Mouse (Mus musculus): ENCODE results near the gene Moxd2. TPM values are rescaled to one million over a fixed set of nuclear protein-coding genes. Genes with fewer than 3 reads are reported as not detected.

The Moxd2 gene
- not detected in 2 replicates for polyA plus RNA-seq (2016; fragmentation: Nextera tagmentation; extraction: Ambion mirVana)

- ATAC-seq (ENCODE audit: low FRiP score): no peak
- H3K4me2 ChIP-seq: no peak within 1 kb of the TSS
- H3K4me3 ChIP-seq (replicated peaks): no peak within 1 kb of the TSS
- H3K4me1 ChIP-seq: no peaks in the 10 kb centered on the region
- no peak within 1 kb of the TSS for H3K27ac ChIP-seq
- 96% methylated on average over 3 of the region's 3 CpGs for WGBS
- H3K9me3 ChIP-seq: no peaks in the 10 kb centered on the region
- no peak within 1 kb of the TSS for H3K9ac ChIP-seq
- H3K27me3 ChIP-seq: no peaks in the 10 kb centered on the region
- H3K36me3 ChIP-seq (replicated peaks): no peaks in the 10 kb centered on the region
Measured at GRCm38 (mm10) chr6:40887394-40887793, at the start of gene Moxd2. TSS of gene Moxd2 (minus strand) at chr6:40887494.

DNA sequence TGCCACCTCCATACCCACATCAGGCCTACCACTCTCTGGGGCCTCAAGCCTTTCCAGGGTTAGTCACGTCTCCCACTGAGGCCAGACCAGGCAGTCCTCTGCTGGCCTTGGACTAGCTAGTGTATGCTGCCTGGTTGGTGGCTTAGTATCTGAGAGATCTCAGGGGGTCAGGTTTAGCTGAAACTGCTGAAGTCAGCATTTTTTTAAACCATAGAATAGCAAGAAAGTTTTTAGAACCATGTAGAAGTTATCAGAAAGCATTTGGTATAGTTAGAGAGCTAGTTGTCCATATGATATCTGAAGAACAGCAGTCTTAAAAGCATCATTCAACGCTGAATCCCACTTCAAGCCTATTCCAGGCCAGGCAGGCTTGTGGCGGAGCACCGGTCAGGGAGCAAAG lies 32.7 kb upstream of the Moxd2 start:
- no peak overlapping the region for H3K9ac ChIP-seq
- no peak overlapping the region for H3K27ac ChIP-seq
- no peaks in the 10 kb centered on the region for H3K27me3 ChIP-seq
- ATAC-seq (ENCODE audit: low FRiP score): no peak
- H3K36me3 ChIP-seq (replicated peaks): no peaks in the 10 kb centered on the region
- H3K4me2 ChIP-seq: no peak overlapping the region
- no peak overlapping the region for H3K4me3 ChIP-seq (replicated peaks)
- no peaks in the 10 kb centered on the region for H3K4me1 ChIP-seq
- H3K9me3 ChIP-seq: no peaks in the 10 kb centered on the region
- 81% methylated on average over 4 of the region's 4 CpGs for WGBS

DNA sequence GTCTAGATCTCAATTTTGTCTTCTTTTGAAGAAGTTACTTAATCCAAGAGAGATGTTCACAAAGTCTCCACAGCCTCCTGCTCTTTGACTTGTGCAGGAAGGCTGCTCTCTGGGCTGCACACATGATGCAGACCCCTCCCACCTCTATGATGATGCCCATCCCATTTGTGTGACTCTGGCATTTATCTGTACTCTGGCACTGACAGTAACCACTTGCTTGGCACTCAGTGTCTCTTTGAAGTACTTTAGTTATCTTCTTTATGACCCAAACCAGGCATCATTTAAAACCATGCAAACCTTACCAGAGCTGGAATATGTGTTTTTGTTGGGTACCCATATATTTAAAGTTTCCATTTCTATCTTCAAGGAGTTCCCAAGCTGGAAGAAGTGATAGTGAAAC lies 13.0 kb upstream of the Moxd2 start, which contains the start of gene Prss58:
Gene Prss58 (minus strand): TSS at position 101 of the 400 bp plus-strand sequence.
- Histone ChIP-seq H3K4me3 (replicated peaks) (no peak within 1 kb of the TSS), H3K9me3 (no peaks in the 10 kb centered on the region), H3K27me3 (no peaks in the 10 kb centered on the region), H3K4me1 (no peaks in the 10 kb centered on the region), H3K36me3 (replicated peaks) (no peaks in the 10 kb centered on the region), H3K4me2 (no peak within 1 kb of the TSS), H3K27ac (no peak within 1 kb of the TSS), H3K9ac (no peak within 1 kb of the TSS)
- no peak for ATAC-seq (ENCODE audit: low FRiP score)

GRCm38 (mm10) chr6:40894716-40895115 lies 7.4 kb upstream of the Moxd2 start:
- no peak for ATAC-seq (ENCODE audit: low FRiP score)

GRCm38 (mm10) chr6:40893577-40893976 lies 6.3 kb upstream of the Moxd2 start:
- H3K27ac ChIP-seq: no peak overlapping the region
- no peak overlapping the region for H3K9ac ChIP-seq
- no peaks in the 10 kb centered on the region for H3K27me3 ChIP-seq
- 42% methylated on average over 7 of the region's 7 CpGs for WGBS
- no peaks in the 10 kb centered on the region for H3K4me1 ChIP-seq
- ATAC-seq (ENCODE audit: low FRiP score): no peak; the same call in 1 of the 2 replicates
- H3K36me3 ChIP-seq (replicated peaks): no peaks in the 10 kb centered on the region
- no peak overlapping the region for H3K4me2 ChIP-seq
- H3K9me3 ChIP-seq: no peaks in the 10 kb centered on the region
- no peak overlapping the region for H3K4me3 ChIP-seq (replicated peaks)

More at GRCm38 (mm10) chr6:40894716-40895115, 7.4 kb upstream of the Moxd2 start:
- H3K4me2 ChIP-seq: no peak overlapping the region
- no peaks in the 10 kb centered on the region for H3K9me3 ChIP-seq
- no peak overlapping the region for H3K9ac ChIP-seq
- 80% methylated on average over 1 of the region's 1 CpGs for WGBS
- no peaks in the 10 kb centered on the region for H3K36me3 ChIP-seq (replicated peaks)
- H3K27me3 ChIP-seq: no peaks in the 10 kb centered on the region
- no peak overlapping the region for H3K4me3 ChIP-seq (replicated peaks)
- no peak overlapping the region for H3K27ac ChIP-seq
- no peaks in the 10 kb centered on the region for H3K4me1 ChIP-seq

DNA sequence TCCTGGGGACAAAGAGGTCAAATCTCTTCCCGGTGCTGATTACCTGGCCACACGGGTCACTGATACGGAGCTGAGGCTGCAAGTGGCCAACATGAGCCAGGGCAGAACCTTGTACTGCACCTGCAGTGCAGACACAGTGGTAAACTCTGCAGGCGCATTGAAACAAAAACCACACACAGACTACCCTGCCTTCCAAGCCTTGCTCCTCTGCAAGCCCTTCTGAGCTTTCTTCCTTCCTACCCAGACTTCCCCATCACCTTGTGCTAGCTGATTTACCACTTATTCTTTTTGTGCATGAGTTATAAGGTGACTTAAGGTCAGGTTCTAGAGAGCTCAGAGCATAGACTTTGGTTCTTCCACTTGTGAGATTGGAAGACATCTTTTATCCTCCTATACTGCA lies 4.5 kb upstream of the Moxd2 start:
- no peak overlapping the region for H3K4me2 ChIP-seq
- no peaks in the 10 kb centered on the region for H3K36me3 ChIP-seq (replicated peaks)
- 80% methylated on average over 4 of the region's 4 CpGs for WGBS
- H3K4me1 ChIP-seq: no peaks in the 10 kb centered on the region
- no peak for ATAC-seq (ENCODE audit: low FRiP score)
- H3K9ac ChIP-seq: no peak overlapping the region
- no peak overlapping the region for H3K27ac ChIP-seq
- no peaks in the 10 kb centered on the region for H3K9me3 ChIP-seq
- H3K4me3 ChIP-seq (replicated peaks): no peak overlapping the region
- H3K27me3 ChIP-seq: no peaks in the 10 kb centered on the region

GRCm38 (mm10) chr6:40890973-40891372 lies 3.7 kb upstream of the Moxd2 start:
- WGBS: 81% methylated on average over 1 of the region's 1 CpGs
- ATAC-seq (ENCODE audit: low FRiP score): no peak

DNA sequence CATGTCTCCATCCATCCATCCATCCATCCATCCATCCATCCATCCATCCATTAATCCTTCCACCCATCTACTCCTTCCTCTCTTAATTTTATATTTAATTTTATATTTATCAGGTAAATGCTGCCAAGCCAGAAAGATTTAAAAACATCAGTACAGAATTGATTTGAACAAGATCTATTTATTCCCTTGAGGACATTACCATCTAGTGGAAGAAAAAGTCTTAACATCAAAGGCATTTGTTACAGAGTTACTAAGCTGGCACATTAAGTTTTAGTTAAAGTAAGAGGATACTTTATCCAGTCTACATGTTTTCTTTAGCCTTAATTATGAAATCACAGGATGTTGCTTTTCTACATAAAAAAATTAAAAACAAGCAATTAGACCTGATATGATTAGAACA lies 42.0 kb downstream of the Moxd2 start:
- no peak overlapping the region for H3K4me2 ChIP-seq
- no peak for ATAC-seq (ENCODE audit: low FRiP score)

More at GRCm38 (mm10) chr6:40890973-40891372, 3.7 kb upstream of the Moxd2 start:
- Histone ChIP-seq H3K9ac (no peak overlapping the region), H3K9me3 (no peaks in the 10 kb centered on the region), H3K36me3 (replicated peaks) (no peaks in the 10 kb centered on the region), H3K27ac (no peak overlapping the region), H3K4me1 (no peaks in the 10 kb centered on the region), H3K27me3 (no peaks in the 10 kb centered on the region), H3K4me2 (no peak overlapping the region), H3K4me3 (replicated peaks) (no peak overlapping the region)

More for the DNA sequence above, 42.0 kb downstream of the Moxd2 start:
- no peaks in the 10 kb centered on the region for H3K36me3 ChIP-seq (replicated peaks)
- H3K9me3 ChIP-seq: no peaks in the 10 kb centered on the region
- no peak overlapping the region for H3K27ac ChIP-seq
- H3K4me1 ChIP-seq: no peaks in the 10 kb centered on the region
- no peak overlapping the region for H3K9ac ChIP-seq
- no peak overlapping the region for H3K4me3 ChIP-seq (replicated peaks)
- no peaks in the 10 kb centered on the region for H3K27me3 ChIP-seq

Other genes with a start within 250 kb of the Moxd2 start
- gene Prss58, start 12.9 kb upstream of the Moxd2 start, polyA plus RNA-seq (2016; fragmentation: Nextera tagmentation; extraction: Ambion mirVana): not detected in 2 replicates
- gene 1700074P13Rik, start 53.1 kb upstream of the Moxd2 start, polyA plus RNA-seq (2016; fragmentation: Nextera tagmentation; extraction: Ambion mirVana): not detected in 2 replicates
- gene Gm4744, start 64.4 kb upstream of the Moxd2 start, polyA plus RNA-seq (2016; fragmentation: Nextera tagmentation; extraction: Ambion mirVana): not detected in 2 replicates
- gene 1810009J06Rik, start 77.3 kb upstream of the Moxd2 start, polyA plus RNA-seq (2016; fragmentation: Nextera tagmentation; extraction: Ambion mirVana): not detected in 2 replicates
- gene Gm2663, start 112.0 kb upstream of the Moxd2 start, polyA plus RNA-seq (2016; fragmentation: Nextera tagmentation; extraction: Ambion mirVana): not detected in 2 replicates
- not detected in 2 replicates for gene 2210010C04Rik, start 148.0 kb upstream of the Moxd2 start, polyA plus RNA-seq (2016; fragmentation: Nextera tagmentation; extraction: Ambion mirVana)